Mouse (Mus musculus) monocyte, adult 5-6 weeks (primary cell): Measurements from ENCODE around the gene Hist1h4j. TPM values are rescaled to one million over a fixed set of nuclear protein-coding genes. Genes with fewer than 3 reads are reported as not detected.
"Not testable (repeated sequence)": the region's sequence is repeated elsewhere in the genome, so short reads cannot be mapped to it uniquely, and the experiment has no call there.

ENCODE experiments used
- ATAC-seq: fragments of 153-309, 156-312 bp; replicated peaks from 2 replicates; pipeline ENCODE4 v1.8.0; 2017; ENCODE audit warnings: mild to moderate bottlenecking; ENCODE audit not compliant: low TSS enrichment, insufficient number of reproducible peaks, severe bottlenecking, poor library complexity, low FRiP score
- total RNA-seq: library from RNA; stranded (forward); fragments of 200-1000, 200-491, 200-594 nt; gene quantifications from 3 replicates; pipeline ENCODE4 v1.2.3, GENCODE M21; 2017

Hist1h4j gene
- total RNA-seq, 1 experiment from 2014 or later: 21.9 TPM

GRCm38 (mm10) chr13:21722373-21722925 is 12.4 kb upstream of the Hist1h4j start:
- no peak for ATAC-seq

DNA sequence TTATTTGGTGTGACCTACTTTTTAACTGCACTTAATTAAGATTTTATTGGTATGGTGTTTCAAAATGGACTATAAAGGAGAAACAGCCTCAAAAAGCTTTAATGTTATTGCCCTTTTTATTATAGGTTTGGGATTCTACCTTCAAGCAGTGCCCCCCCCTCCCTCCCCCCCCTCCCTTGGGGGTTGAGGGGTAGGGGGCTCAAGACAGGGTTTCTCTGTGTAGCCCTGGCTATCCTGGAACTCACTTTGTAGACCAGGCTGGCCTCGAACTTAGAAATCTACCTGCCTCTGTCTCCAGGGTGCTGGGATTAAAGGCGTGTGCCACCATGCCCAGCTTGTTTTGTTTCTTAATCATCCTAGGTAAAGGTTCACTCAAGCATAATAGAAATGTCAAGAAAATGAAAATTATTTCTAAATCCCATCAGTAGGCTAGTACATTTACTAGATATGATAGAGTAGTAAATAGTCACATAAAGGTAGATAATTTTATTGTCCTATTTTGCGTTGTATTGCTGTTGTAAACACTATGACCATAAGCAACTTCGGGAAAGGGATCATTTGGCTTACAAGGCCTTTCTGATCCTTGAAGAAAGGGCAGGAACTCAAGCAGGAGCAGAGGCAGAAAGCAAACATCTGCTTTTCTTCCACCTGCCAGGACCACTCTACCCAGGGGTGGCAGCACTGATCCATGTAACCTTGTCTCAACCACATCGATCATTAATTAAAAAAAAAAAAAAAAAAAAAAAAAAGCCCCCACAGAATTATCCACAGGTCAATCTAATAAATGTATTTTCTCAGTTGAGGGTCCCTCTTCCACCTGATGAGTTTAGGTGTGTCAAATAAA is 11.6 kb upstream of the Hist1h4j start:
- ATAC-seq: no peak

DNA sequence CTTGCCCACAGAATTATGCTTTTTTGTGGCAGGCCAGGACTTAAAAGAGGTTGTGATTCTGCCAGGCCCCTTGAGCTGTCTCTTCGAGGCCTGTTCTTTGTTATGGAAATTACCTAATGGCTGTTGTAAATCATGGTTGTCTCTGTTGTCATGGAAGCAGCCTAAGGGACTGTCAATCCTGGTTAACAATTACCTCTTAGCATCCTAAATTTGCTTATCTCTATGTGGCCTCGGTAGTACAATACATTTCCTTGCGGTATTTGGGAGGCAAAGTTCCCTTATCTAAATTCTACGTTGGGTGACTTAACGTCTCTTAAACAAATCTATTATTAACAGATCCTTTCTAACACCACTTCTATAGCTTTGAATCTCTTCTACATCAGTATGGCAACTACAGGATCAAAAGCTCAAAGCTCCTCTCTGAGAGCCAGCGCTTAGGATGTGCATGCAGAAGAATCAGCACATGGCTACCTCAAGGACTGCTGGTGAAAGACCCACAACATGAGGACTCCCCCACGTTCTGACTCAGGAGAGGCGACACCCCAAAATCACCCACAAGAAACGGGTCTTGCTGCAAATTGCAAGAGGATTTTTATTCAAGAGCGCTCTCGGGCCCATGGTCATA is 6.8 kb upstream of the Hist1h4j start:
- no peak for ATAC-seq

DNA sequence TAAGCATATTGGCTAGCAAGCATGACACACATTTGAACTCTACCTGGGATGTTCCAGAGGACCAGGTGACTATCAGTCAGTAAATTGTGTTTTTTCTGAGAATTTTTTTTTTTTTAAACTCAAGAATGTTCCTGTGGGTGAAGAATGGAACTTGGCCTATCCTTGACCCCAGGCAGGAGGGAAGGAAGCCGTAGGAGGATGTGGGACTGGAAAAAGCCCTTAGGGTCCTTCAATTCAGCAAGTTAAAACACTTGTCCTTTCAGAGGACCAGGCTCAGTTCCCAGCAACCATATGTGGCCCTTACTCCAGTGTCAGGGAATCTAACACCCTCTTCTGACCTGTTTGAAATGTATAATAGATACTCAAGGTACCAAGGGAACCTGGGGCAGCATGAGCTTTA is 5.3 kb upstream of the Hist1h4j start:
- ATAC-seq: no peak

DNA sequence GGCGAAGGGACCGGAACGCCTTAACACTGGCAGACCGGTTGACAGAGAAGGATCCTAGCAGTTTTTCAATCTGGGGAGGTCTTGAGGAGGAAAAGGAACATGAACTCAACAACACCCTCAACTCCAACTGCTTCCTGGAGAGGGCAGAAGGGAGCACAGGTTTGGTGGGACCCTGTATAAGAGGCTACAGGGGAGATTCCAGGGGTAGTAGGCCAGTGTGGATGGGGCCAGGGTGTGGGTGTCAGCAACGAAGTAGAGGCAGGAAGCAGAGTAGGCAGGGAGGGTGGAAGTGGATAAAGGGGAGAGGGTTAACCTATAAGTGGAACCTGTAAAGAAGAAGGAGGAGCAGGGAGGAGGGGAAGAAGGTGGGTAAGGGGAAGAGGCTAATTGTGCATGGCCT is 1.4 kb upstream of the Hist1h4j start:
- ATAC-seq: no peak

GRCm38 (mm10) chr13:21734010-21734905 is 606 bp upstream of the Hist1h4j start:
- ATAC-seq: peak; percentile 88

DNA sequence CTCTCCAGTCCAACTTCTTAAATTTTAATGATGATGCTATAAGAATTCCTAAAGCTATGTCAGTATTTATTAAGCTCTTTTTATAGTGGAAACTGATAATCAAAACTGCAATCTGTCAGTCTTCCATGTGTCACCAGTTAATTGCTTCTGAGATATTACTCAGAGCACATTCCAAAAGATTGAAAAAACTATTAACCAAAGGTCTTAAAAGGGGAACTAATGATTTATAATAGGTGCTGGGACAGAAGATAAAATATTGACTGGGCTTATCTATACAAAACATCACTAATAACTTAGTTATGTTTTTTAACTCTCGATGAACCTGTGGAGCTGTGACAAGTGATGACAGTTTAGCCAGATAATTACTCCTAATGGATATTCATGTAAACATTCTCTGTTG is 10.1 kb downstream of the Hist1h4j start:
- ATAC-seq: no peak

- ATAC-seq: no peak
Observed at GRCm38 (mm10) chr13:21749387-21750158, 14.7 kb downstream of the Hist1h4j start.

GRCm38 (mm10) chr13:21750159-21751017 is 15.5 kb downstream of the Hist1h4j start, which contains the start of gene Hist1h4k:
Gene Hist1h4k (minus strand): TSS chr13:21750505.
- ATAC-seq: peak; percentile 87

DNA sequence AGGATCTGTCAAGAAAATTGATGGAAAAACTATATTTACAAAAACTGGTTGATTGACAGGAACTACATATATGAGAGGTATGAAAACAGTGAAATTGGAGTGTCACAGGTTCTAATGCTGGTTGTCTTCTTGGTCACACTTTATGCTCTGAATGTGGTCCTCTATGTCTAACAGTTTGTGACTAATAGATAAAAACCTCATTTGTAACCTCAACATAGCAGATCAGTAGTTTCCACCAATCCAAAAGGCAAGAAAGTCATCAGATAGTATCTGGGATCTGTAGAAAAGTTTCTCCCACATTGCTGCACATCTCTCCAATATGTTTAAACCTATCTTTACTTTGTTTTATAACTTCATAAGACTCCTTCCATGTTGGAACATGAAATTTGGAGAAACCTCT is 16.6 kb downstream of the Hist1h4j start:
- ATAC-seq: no peak

DNA sequence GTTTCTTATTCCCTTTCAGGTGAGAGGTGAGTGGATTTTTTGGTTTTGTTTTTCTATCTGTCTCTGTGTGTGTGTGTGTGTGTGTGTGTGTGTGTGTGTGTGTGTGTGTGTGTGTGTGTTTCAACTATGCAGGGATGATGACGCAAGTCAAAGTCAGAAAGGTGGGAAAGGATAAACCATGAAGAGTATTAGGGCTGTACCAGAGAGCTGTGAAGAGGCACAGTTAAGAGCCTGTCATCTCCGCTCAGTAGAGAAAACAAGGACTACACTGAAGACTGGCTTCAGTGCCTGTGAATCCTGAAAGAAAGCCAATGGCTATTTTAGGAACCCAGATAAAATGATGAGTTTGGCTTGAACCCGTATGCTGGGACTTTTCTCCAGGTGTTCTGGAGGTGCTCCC is 17.0 kb downstream of the Hist1h4j start:
- no peak for ATAC-seq

- ATAC-seq: no peak
Observed at GRCm38 (mm10) chr13:21752356-21752755, 17.5 kb downstream of the Hist1h4j start.

- no peak for ATAC-seq
Observed at GRCm38 (mm10) chr13:21753051-21753523, 18.2 kb downstream of the Hist1h4j start.

GRCm38 (mm10) chr13:21753524-21754285 is 18.8 kb downstream of the Hist1h4j start, which contains the start of the genes Hist1h2ak and Hist1h2bn:
Gene Hist1h2ak (minus strand): TSS chr13:21753827.
Gene Hist1h2bn (plus strand): TSS chr13:21754123.
- peak; percentile 95 for ATAC-seq

DNA sequence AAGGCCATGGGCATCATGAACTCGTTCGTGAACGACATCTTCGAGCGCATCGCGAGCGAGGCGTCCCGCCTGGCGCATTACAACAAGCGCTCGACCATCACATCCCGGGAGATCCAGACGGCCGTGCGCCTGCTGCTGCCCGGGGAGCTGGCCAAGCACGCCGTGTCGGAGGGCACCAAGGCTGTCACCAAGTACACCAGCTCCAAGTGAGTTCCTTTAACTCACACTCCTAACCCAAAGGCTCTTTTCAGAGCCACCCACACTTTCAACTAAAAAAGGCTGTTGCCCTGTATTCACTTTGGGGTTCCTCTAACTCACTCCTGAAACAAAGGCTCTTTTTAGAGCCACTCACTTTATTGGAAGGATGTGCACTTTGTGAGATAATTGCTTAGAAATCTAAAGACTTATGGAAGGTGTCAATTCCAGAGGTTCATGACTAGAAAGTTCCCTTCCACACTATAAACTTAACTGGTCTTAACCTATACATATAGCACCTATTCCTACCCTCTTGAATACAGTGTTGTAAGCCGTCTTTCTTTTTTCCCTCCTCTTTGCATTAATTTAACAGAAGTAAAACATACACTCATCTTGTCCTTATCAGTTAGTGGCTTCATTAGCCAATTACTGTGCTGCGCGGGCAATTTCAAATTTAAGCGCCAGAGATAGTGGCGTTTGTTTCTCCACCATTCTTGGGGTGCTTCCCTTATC is 19.6 kb downstream of the Hist1h4j start:
- not testable (repeated sequence) for ATAC-seq

DNA sequence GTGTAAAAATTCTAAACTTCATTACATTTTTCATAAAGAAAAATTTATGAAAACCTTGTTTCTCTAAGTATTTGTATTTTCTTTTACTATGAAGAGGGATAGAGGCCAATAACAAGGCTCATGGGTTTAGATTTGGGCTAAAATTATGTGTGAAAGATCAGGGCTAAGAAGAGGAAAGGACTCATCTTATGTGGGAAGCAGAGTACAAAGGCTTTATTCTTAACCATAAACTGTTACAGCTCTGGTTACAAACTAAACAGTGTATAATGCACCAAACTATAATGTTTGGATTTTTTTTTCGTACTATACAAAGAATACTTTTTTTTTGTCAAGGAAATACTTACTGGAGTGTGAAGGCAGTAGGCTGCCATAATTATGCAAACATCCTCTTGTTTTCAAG is 20.8 kb downstream of the Hist1h4j start:
- ATAC-seq: no peak
